Mouse (Mus musculus) midbrain, embryonic 11.5 days (tissue): ENCODE measurements around the gene Dnah12. TPM values are rescaled to one million over a fixed set of nuclear protein-coding genes. Genes with fewer than 3 reads are reported as not detected.
"Not testable (repeated sequence)": the region's sequence is repeated elsewhere in the genome, so short reads cannot be mapped to it uniquely, and the experiment has no call there.

Experiments
- ATAC-seq: fragments of 200-750 bp; cut with Nextera tagmentation; 2 replicates; pipeline ENCODE4 v1.8.0; 2017; ENCODE audit warnings: moderate TSS enrichment, moderate library complexity; ENCODE audit not compliant: low FRiP score
- DNase-seq: peaks from one replicate; pipeline ENCODE4 v3.0.0; 2015; ENCODE audit warnings: low spot score; ENCODE audit errors: missing footprints
- H3K27ac ChIP-seq: fragments of 300-500 bp; sonication (generic); 2 replicates; pipeline ENCODE4 v1.5.1; 2014; ENCODE audit warnings: low read depth, low read length
- H3K27me3 ChIP-seq: fragments of 300-500 bp; sonication (generic); 2 replicates; pipeline ENCODE4 v1.6.1; 2014; ENCODE audit warnings: mild to moderate bottlenecking, low read length, moderate library complexity, mixed read lengths; ENCODE audit not compliant: control insufficient read depth, insufficient read depth
- H3K36me3 ChIP-seq: fragments of 300-500 bp; sonication (generic); 2 replicates; pipeline ENCODE4 v1.6.1; 2014; ENCODE audit warnings: mild to moderate bottlenecking, low read length, moderate library complexity, mixed read lengths; ENCODE audit not compliant: control insufficient read depth, insufficient read depth
- H3K4me1 ChIP-seq: fragments of 300-500 bp; sonication (generic); 2 replicates; pipeline ENCODE4 v1.6.1; 2014; ENCODE audit warnings: low read length; ENCODE audit not compliant: control insufficient read depth, insufficient read depth
- H3K4me2 ChIP-seq: fragments of 300-500 bp; sonication (generic); 2 replicates; pipeline ENCODE4 v1.6.1; 2014; ENCODE audit warnings: mild to moderate bottlenecking, moderate library complexity
- H3K4me3 ChIP-seq: fragments of 300-500 bp; sonication (generic); 2 replicates; pipeline ENCODE4 v1.5.1; 2014; ENCODE audit warnings: low read depth, low read length
- H3K9ac ChIP-seq: fragments of 300-500 bp; sonication (generic); 2 replicates; pipeline ENCODE4 v1.6.1; 2014; ENCODE audit warnings: low read length
- H3K9me3 ChIP-seq: fragments of 300-500 bp; sonication (generic); 2 replicates; pipeline ENCODE4 v1.6.1; 2016; ENCODE audit warnings: low read length; ENCODE audit not compliant: control insufficient read depth
- WGBS: fragments of 180-500 bp; shearing (Covaris S2); extraction: QIAGEN DNeasy Blood & Tissue Kit; methylation state at CpG from one replicate; pipeline ENCODE4 v1.1.7; 2014; 5-methylcytosine and 5-hydroxymethylcytosine counted together
- polyA plus RNA-seq: library from polyadenylated mRNA; unstranded; fragments of >200 nt; fragmentation: Nextera tagmentation; extraction: Ambion mirVana; gene quantifications from 2 replicates; pipeline ENCODE4 v1.2.1, GENCODE M21; 2014

Dnah12 gene
- polyA plus RNA-seq, 1 experiment from 2014 or later = not detected

DNA sequence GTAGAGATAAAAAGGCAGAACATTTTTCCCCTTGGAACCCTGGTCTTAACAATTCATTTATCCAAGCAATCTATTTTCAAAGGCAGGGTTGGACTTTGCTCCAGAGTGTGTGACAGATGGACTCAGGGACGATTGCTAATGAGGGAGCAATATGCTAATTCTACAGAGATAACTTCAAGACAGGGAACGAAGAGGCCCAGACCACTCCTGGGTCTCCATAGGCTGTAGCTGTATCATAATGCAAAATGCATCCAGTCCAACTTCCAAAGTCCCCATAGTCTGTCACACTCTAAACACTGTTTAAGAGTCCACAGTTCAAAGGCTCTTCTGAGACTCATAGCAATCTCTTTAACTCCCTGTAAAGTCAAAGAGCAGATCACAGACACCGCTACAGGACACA lies 194.2 kb downstream of the Dnah12 start:
- no peaks in the 10 kb centered on the region for H3K27me3 ChIP-seq
- no peak for ATAC-seq

DNA sequence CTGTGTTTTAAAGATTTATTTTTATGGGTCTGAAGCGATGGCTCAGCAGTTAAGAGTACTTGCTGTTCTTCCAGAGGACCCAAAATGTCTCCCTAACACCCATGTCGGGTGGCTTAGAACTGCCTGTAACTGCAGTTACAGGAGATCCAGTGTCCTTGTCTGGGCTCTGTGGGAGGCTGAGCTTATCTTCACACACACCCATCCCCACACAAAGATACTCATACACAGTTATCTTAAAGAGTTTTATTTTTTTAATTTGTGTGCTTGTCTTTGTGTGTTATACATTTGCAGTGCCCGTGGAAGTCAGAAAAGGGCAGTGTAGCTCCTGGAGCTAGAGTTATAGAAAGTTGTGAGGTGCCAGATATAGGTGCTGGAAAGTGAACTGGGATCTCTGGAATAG lies 197.7 kb downstream of the Dnah12 start:
- Histone ChIP-seq H3K4me3 (no peak overlapping the region), H3K27ac (no peak overlapping the region), H3K9me3 (no peaks in the 10 kb centered on the region), H3K4me1 (no peaks in the 10 kb centered on the region), H3K27me3 (no peaks in the 10 kb centered on the region), H3K9ac (no peak overlapping the region), H3K36me3 (no peaks in the 10 kb centered on the region), H3K4me2 (no peak overlapping the region)
- 85% methylated on average over 3 of the region's 3 CpGs for WGBS
- ATAC-seq (no peak), DNase-seq (no peak)

More for the DNA sequence above, 194.2 kb downstream of the Dnah12 start:
- no peak for DNase-seq
- Histone ChIP-seq H3K27ac (no peak overlapping the region), H3K36me3 (no peaks in the 10 kb centered on the region), H3K9ac (no peak overlapping the region), H3K9me3 (no peaks in the 10 kb centered on the region), H3K4me1 (no peaks in the 10 kb centered on the region), H3K4me2 (no peak overlapping the region), H3K4me3 (no peak overlapping the region)
- 57% methylated on average over 3 of the region's 3 CpGs for WGBS

DNA sequence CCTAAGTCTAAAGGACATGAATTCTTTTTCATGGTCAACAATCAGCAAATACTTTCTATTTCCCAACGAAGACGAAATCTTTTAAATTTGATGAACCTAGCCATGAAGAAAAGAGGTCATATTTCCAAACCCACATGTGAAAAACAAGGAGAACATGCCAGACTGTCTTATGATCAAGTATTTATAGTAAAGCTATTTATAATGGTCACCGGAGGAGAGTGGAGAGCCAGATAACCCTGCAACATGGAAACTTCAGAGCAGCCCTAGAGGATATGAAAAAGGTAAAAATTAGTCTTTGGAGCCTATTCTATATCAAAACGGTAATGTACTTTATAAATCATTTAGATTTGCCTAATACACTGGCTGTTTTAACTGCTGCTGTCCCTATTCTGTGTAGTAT lies 201.3 kb downstream of the Dnah12 start, which contains the start of gene Asb14:
Asb14 (plus strand) TSS at position 166 of the 400 bp plus-strand sequence.
- H3K4me1 ChIP-seq = no peaks in the 10 kb centered on the region
- H3K4me3 ChIP-seq = no peak within 1 kb of the TSS
- no peaks in the 10 kb centered on the region for H3K27me3 ChIP-seq
- no peaks in the 10 kb centered on the region for H3K9me3 ChIP-seq
- ATAC-seq = no peak
- no peaks in the 10 kb centered on the region for H3K36me3 ChIP-seq
- no peak within 1 kb of the TSS for H3K4me2 ChIP-seq
- no peak within 1 kb of the TSS for H3K27ac ChIP-seq
- no peak for DNase-seq
- WGBS = 98% methylated on average over 4 of the region's 4 CpGs
- H3K9ac ChIP-seq = no peak within 1 kb of the TSS

DNA sequence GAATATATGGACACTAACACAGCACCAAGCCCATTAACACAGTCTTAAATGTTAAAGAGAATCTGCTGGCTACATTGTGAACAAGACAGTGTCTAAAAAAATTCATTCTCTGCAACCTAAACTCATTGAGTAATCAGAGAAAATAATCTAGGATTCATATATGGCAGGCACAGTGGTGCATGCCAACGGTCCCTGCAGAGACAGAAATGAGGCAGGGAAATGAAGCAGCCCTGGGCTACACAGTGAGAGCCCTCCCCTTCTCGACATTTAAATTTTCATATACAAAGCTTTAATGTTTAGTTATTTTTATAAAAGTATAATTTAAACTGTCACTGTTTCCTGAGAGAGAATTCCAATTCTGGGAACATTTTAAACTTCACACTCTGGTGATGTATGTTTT lies 206.4 kb downstream of the Dnah12 start:
- 84% methylated on average over 2 of the region's 2 CpGs for WGBS
- DNase-seq (no peak), ATAC-seq (no peak)
- Histone ChIP-seq H3K36me3 (no peaks in the 10 kb centered on the region), H3K4me1 (no peaks in the 10 kb centered on the region), H3K9me3 (no peaks in the 10 kb centered on the region), H3K27me3 (no peaks in the 10 kb centered on the region), H3K4me2 (no peak overlapping the region), H3K27ac (no peak overlapping the region), H3K9ac (no peak overlapping the region), H3K4me3 (no peak overlapping the region)

DNA sequence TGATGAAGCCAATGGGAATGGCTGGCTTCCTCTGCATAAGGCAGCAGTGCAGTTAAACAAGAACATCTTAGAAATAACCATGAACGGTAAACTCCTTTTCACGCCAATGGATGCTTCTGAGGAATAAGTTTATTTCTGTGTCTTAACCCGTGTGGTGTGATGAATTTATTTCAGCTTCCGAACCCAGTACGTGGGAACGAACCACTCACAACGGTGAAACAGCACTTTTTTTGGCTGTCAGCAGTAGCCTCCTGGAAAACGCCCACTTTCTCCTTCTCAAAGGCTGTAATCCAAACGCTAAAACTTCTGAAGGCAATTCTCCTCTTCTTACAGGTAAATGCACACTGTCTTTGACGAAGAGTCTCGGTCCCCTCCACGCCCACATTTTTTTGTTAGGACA lies 207.8 kb downstream of the Dnah12 start:
- WGBS = 85% methylated on average over 12 of the region's 12 CpGs
- no peak overlapping the region for H3K9ac ChIP-seq
- H3K4me3 ChIP-seq = no peak overlapping the region
- DNase-seq (no peak), ATAC-seq (no peak)
- H3K9me3 ChIP-seq = no peaks in the 10 kb centered on the region
- no peaks in the 10 kb centered on the region for H3K27me3 ChIP-seq
- H3K4me1 ChIP-seq = no peaks in the 10 kb centered on the region
- no peak overlapping the region for H3K27ac ChIP-seq
- no peak overlapping the region for H3K4me2 ChIP-seq
- H3K36me3 ChIP-seq = no peaks in the 10 kb centered on the region

DNA sequence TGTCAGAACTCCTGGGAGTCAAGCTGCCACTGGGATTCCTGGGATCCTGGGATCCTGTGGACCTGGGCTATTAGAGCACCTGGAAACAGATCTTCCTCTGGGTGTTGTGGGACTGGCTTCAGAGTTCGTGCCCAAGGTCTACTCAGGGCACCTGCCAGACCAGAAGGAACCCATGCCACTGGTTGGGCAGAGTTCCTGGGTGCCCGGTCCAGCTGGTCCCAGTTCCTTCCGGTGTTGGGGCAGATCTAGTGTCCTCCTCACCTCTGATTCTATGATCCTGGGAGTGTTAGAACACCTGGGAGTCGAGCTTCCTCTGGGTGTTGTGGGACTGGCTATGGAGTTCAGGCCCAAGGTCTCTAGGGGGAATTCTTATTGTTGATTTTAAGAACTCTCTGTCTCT lies 214.3 kb downstream of the Dnah12 start:
- WGBS = 85% methylated on average over 4 of the region's 4 CpGs
- Histone ChIP-seq H3K27me3 (no peaks in the 10 kb centered on the region), H3K9me3 (no peaks in the 10 kb centered on the region), H3K27ac (no peak overlapping the region), H3K4me2 (no peak overlapping the region), H3K4me3 (no peak overlapping the region), H3K9ac (no peak overlapping the region), H3K36me3 (no peaks in the 10 kb centered on the region), H3K4me1 (no peaks in the 10 kb centered on the region)
- DNase-seq = no peak
- no peak for ATAC-seq

DNA sequence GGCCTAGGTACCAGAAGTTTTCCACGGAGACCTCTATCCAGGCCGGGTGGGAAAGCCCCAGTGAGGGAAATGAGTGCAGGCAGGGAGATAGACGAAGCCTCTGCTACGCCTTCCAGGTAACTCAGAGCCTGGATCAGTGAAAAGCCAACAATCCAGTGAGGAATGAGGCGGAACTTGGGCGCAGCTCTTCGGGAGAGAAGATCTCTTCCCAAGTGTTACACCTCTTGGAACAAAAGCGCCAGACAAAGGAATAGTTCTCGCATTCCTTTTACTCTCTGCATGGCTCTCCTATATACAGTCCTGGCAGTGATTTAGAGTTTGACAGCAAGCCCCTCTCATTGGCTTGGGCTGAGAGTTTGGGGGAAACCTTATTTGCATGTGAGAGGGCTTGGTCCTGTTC lies 217.4 kb downstream of the Dnah12 start:
- H3K9ac ChIP-seq, H3K4me1 ChIP-seq, H3K36me3 ChIP-seq, H3K27ac ChIP-seq, H3K27me3 ChIP-seq, H3K4me3 ChIP-seq, ATAC-seq, H3K4me2 ChIP-seq, H3K9me3 ChIP-seq: not testable (repeated sequence)
- 45% methylated on average over 9 of the region's 9 CpGs for WGBS
- DNase-seq = peak; percentile 60

DNA sequence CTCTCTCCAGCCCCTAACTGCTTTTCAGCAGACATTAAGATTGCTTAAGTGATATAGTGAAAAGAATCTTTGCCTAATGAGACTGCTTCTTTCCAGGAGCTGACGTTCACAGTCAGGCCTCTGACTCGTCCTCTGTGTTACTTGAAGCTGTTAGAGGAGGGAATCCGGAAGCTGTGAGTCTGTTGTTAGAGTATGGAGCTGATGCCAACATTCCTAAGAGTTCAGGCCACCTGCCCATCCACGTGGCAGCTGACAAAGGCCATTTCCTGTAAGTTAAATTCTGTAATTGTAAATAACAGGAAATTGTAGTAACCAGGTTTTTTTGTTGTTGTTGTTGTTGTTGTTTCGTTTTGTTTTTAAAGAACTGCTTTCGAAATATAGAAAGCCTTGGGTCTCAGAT lies 218.1 kb downstream of the Dnah12 start:
- H3K9me3 ChIP-seq = no peaks in the 10 kb centered on the region
- no peak overlapping the region for H3K27ac ChIP-seq
- H3K4me1 ChIP-seq = no peaks in the 10 kb centered on the region
- 81% methylated on average over 6 of the region's 6 CpGs for WGBS
- no peak overlapping the region for H3K4me2 ChIP-seq
- H3K9ac ChIP-seq = no peak overlapping the region
- no peaks in the 10 kb centered on the region for H3K27me3 ChIP-seq
- ATAC-seq (no peak), DNase-seq (peak; percentile 65)
- no peak overlapping the region for H3K4me3 ChIP-seq
- H3K36me3 ChIP-seq = no peaks in the 10 kb centered on the region

DNA sequence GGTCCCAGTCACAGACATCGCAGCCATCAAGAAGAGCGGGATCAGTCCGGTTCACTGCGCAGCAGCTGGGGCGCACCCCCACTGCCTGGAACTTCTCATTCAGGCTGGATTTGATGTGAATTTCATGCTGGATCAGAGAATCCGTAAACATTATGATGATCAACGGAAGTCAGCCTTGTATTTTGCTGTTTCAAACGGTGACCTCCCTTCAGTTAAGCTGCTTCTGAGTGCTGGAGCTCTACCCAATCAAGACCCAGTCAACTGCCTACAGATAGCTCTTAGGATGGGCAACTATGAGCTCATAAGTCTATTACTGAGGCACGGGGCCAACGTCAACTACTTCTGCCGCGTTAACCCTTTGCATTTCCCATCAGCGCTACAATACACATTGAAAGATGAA lies 218.8 kb downstream of the Dnah12 start:
- Histone ChIP-seq H3K36me3 (no peaks in the 10 kb centered on the region), H3K4me1 (no peaks in the 10 kb centered on the region), H3K4me3 (no peak overlapping the region), H3K27me3 (no peaks in the 10 kb centered on the region), H3K9ac (no peak overlapping the region), H3K4me2 (no peak overlapping the region), H3K9me3 (no peaks in the 10 kb centered on the region), H3K27ac (no peak overlapping the region)
- DNase-seq = peak; percentile 83
- no peak for ATAC-seq
- WGBS = 93% methylated on average over 13 of the region's 13 CpGs
